Mouse (Mus musculus) MEL (cell line): Measurements from ENCODE around the gene Rasl11a. TPM values are rescaled to one million over a fixed set of nuclear protein-coding genes. Genes with fewer than 3 reads are reported as not detected.

Experiments used
- DNase-seq: peaks from one replicate; pipeline ENCODE4 v3.0.0; 2011; ENCODE audit warnings: low read depth, low spot score
- H3K27ac ChIP-seq: 2 replicates; pipeline ENCODE4 v1.5.1; 2012; ENCODE audit warnings: low read depth, mild to moderate bottlenecking, control low read depth, low read length, moderate library complexity; ENCODE audit not compliant: control insufficient read depth
- H3K27me3 ChIP-seq, 2 experiments: fragments of 150-350 bp in 1 of 2; sonication (generic) in 1 of 2; 2 replicates each; pipeline ENCODE4 v1.6.1; 2012; ENCODE audit warnings: low read length in 2 of 2, mild to moderate bottlenecking in 2 of 2, improper control_type of control experiment in 1 of 2, moderate library complexity in 1 of 2; ENCODE audit not compliant: insufficient read depth in 2 of 2, control insufficient read depth in 1 of 2
- H3K36me3 ChIP-seq, 2 experiments: 2 replicates each; pipeline ENCODE4 v1.6.1; 2012 to 2014; ENCODE audit warnings: low read length in 2 of 2, improper control_type of control experiment in 1 of 2, inconsistent platforms in 1 of 2, mild to moderate bottlenecking in 1 of 2; ENCODE audit not compliant: insufficient read depth in 2 of 2, control insufficient read depth in 1 of 2
- H3K4me1 ChIP-seq, 2 experiments: fragments of 150-350 bp in 1 of 2; sonication (generic) in 1 of 2; 2 replicates each; pipeline ENCODE4 v1.6.1; 2012; ENCODE audit warnings: low read length in 2 of 2, improper control_type of control experiment in 1 of 2, mild to moderate bottlenecking in 1 of 2; ENCODE audit not compliant: insufficient read depth in 2 of 2, control insufficient read depth in 1 of 2
- H3K4me3 ChIP-seq, 2 experiments: fragments of 150-350 bp in 1 of 2; sonication (generic) in 1 of 2; 2 replicates each; pipeline ENCODE4 v1.5.1; 2012; ENCODE audit warnings: low read depth in 2 of 2, low read length in 2 of 2, mild to moderate bottlenecking in 2 of 2, moderate library complexity in 2 of 2, control low read depth in 1 of 2, improper control_type of control experiment in 1 of 2; ENCODE audit not compliant: control insufficient read depth in 1 of 2, insufficient read depth in 1 of 2
- H3K79me2 ChIP-seq: 2 replicates; pipeline ENCODE4 v1.6.1; 2012; ENCODE audit warnings: mild to moderate bottlenecking, low read length, moderate library complexity; ENCODE audit not compliant: control insufficient read depth, poor library complexity, insufficient read depth
- H3K9ac ChIP-seq: 2 replicates; pipeline ENCODE4 v1.6.1; 2012; ENCODE audit warnings: low read depth, mild to moderate bottlenecking, control low read depth, low read length, moderate library complexity; ENCODE audit not compliant: control insufficient read depth, poor library complexity, severe bottlenecking
- H3K9me3 ChIP-seq: fragments of 150-350 bp; sonication (generic); replicated peaks from 2 replicates; pipeline ENCODE4 v1.6.1; 2012; ENCODE audit warnings: mild to moderate bottlenecking, low read length, improper control_type of control experiment, moderate library complexity; ENCODE audit not compliant: insufficient read depth
- CHD1 ChIP-seq: IDR thresholded peaks from 2 replicates; pipeline ENCODE4 v1.6.1; 2012; ENCODE audit warnings: low read depth, mild to moderate bottlenecking, inconsistent platforms, low read length, improper control_type of control experiment
- CTCF ChIP-seq, 3 experiments: IDR thresholded peaks in 2 of 3; conservative IDR thresholded peaks in 1 of 3; 2 replicates each; pipeline ENCODE4 v1.5.1; 2011 to 2012; ENCODE audit warnings: low read length in 3 of 3, low read depth in 2 of 3, mild to moderate bottlenecking in 2 of 3, improper control_type of control experiment in 1 of 3, inconsistent platforms in 1 of 3, mixed read lengths in 1 of 3, moderate library complexity in 1 of 3; ENCODE audit not compliant: control insufficient read depth in 1 of 3, insufficient read depth in 1 of 3, poor library complexity in 1 of 3, severe bottlenecking in 1 of 3
- ELF1 ChIP-seq: IDR thresholded peaks from 2 replicates; pipeline ENCODE4 v1.6.1; 2014; ENCODE audit warnings: low read depth, mild to moderate bottlenecking, inconsistent platforms, low read length, improper control_type of control experiment, moderate library complexity
- ETS1 ChIP-seq: IDR thresholded peaks from 2 replicates; pipeline ENCODE4 v1.6.1; 2012; ENCODE audit warnings: low read depth, mild to moderate bottlenecking, inconsistent platforms, low read length, improper control_type of control experiment, moderate library complexity
- GABPA ChIP-seq: IDR thresholded peaks from 2 replicates; pipeline ENCODE4 v1.6.1; 2012; ENCODE audit warnings: low read depth, mild to moderate bottlenecking, inconsistent platforms, low read length, improper control_type of control experiment, moderate library complexity
- HCFC1 ChIP-seq: IDR thresholded peaks from 2 replicates; pipeline ENCODE4 v1.6.1; 2012; ENCODE audit warnings: low read depth, mild to moderate bottlenecking, inconsistent platforms, low read length, improper control_type of control experiment, moderate library complexity
- JUND ChIP-seq: IDR thresholded peaks from 2 replicates; pipeline ENCODE4 v1.6.1; 2011; ENCODE audit warnings: low read depth, mild to moderate bottlenecking, improper control_type of control experiment, low read length
- MAFK ChIP-seq: IDR thresholded peaks from 2 replicates; pipeline ENCODE4 v1.6.1; 2011; ENCODE audit warnings: low read depth, mild to moderate bottlenecking, low read length, improper control_type of control experiment, borderline replicate concordance
- MXI1 ChIP-seq: IDR thresholded peaks from 2 replicates; pipeline ENCODE4 v1.6.1; 2011; ENCODE audit warnings: mild to moderate bottlenecking, low read depth, low read length, improper control_type of control experiment
- MYB ChIP-seq: IDR thresholded peaks from 2 replicates; pipeline ENCODE4 v1.6.1; 2011; ENCODE audit warnings: mild to moderate bottlenecking, low read depth, low read length, improper control_type of control experiment
- MYC ChIP-seq: IDR thresholded peaks from 2 replicates; pipeline ENCODE4 v1.6.1; 2011; ENCODE audit warnings: low read depth, mild to moderate bottlenecking, low read length, improper control_type of control experiment, moderate library complexity
- NELFE ChIP-seq: IDR thresholded peaks from 2 replicates; pipeline ENCODE4 v1.6.1; 2011; ENCODE audit warnings: low read depth, low read length, improper control_type of control experiment
- POLR2AphosphoS2 ChIP-seq: IDR thresholded peaks from 2 replicates; pipeline ENCODE4 v1.6.1; 2011; ENCODE audit warnings: low read length, improper control_type of control experiment
- POLR2AphosphoS5 ChIP-seq: IDR thresholded peaks from 2 replicates; pipeline ENCODE4 v1.6.1; 2012; ENCODE audit warnings: low read depth, borderline replicate concordance, mild to moderate bottlenecking, inconsistent platforms, low read length, moderate library complexity, mixed read lengths
- RAD21 ChIP-seq: IDR thresholded peaks from 2 replicates; pipeline ENCODE4 v1.6.1; 2011; ENCODE audit warnings: mild to moderate bottlenecking, low read depth, low read length, improper control_type of control experiment
- SIN3A ChIP-seq: IDR thresholded peaks from 2 replicates; pipeline ENCODE4 v1.6.1; 2012; ENCODE audit warnings: low read length, improper control_type of control experiment, inconsistent platforms
- SMC3 ChIP-seq: IDR thresholded peaks from 2 replicates; pipeline ENCODE4 v1.6.1; 2011; ENCODE audit warnings: low read depth, low read length, improper control_type of control experiment
- TAL1 ChIP-seq: IDR thresholded peaks from 2 replicates; pipeline ENCODE4 v1.6.1; 2012; ENCODE audit warnings: mild to moderate bottlenecking, inconsistent platforms, low read length, moderate library complexity, mixed read lengths
- TBP ChIP-seq: IDR thresholded peaks from 2 replicates; pipeline ENCODE4 v1.8.0; 2011; ENCODE audit warnings: low read depth, low read length, improper control_type of control experiment
- USF1 ChIP-seq: IDR thresholded peaks from 2 replicates; pipeline ENCODE4 v1.6.1; 2014; ENCODE audit warnings: low read depth, mild to moderate bottlenecking, inconsistent platforms, low read length, improper control_type of control experiment, moderate library complexity
- ZC3H11A ChIP-seq: IDR thresholded peaks from 2 replicates; pipeline ENCODE4 v1.6.1; 2012; ENCODE audit warnings: low read depth, mild to moderate bottlenecking, inconsistent platforms, low read length, improper control_type of control experiment
- ZKSCAN1 ChIP-seq: IDR thresholded peaks from 2 replicates; pipeline ENCODE4 v1.6.1; 2012; ENCODE audit warnings: low read depth, mild to moderate bottlenecking, inconsistent platforms, low read length, improper control_type of control experiment, moderate library complexity
- ZMIZ1 ChIP-seq: IDR thresholded peaks from 2 replicates; pipeline ENCODE4 v1.6.1; 2012; ENCODE audit warnings: low read depth, mild to moderate bottlenecking, inconsistent platforms, low read length, improper control_type of control experiment, moderate library complexity
- polyA plus RNA-seq, 2 experiments: library from polyadenylated mRNA; stranded (reverse) in 1 of 2; unstranded in 1 of 2; fragments of >175 nt in 1 of 2; fragments of >200 nt in 1 of 2; gene quantifications; 2 replicates each; pipeline versions ENCODE4 v1.2.1 to v1.2.4; 2012; ENCODE audit warnings: low replicate concordance in 2 of 2, low read depth in 1 of 2; ENCODE audit not compliant: insufficient read length in 2 of 2, insufficient read depth in 1 of 2, missing spikeins in 1 of 2
- total RNA-seq: library from RNA; depleted of rRNA; stranded (reverse); fragments of 300-350 nt; gene quantifications from 2 replicates; pipeline ENCODE4 v1.2.3, GENCODE M21; 2012

The Rasl11a gene
- total and polyA plus RNA-seq, 3 experiments: 1.1 to 2.3 TPM; not detected in 1

GRCm38 (mm10) chr5:146856106-146856505, 11.2 kb downstream of the Rasl11a start:
- DNase-seq: peak; percentile 35
- TF ChIP-seq RAD21 (peak; percentile 36), TAL1 (no peak), MYB (no peak), POLR2AphosphoS5 (no peak), SMC3 (peak; percentile 42; the same call in 1 of the 2 replicates), ZKSCAN1 (no peak), ZC3H11A (peak; percentile 10; the same call in 1 of the 2 replicates), CTCF (IDR thresholded peaks at IDR 0.05 in 2 of 3, conservative IDR thresholded peaks at IDR 0.05 in 1 of 3; ENCODE audit: control insufficient read depth in 1 of 3, insufficient read depth in 1 of 3, low read depth in 2 of 3, low read length in 3 of 3, poor library complexity in 1 of 3, severe bottlenecking in 1 of 3) (peak; percentile 50 to 63 (median 50)), USF1 (no peak), SIN3A (no peak), MYC (no peak), MAFK (no peak), MXI1 (no peak)
- Histone ChIP-seq H3K36me3 (peaks cover 0 to 2% of the 10 kb centered on the region in 2 experiments; a peak in 2 of 4 replicates), H3K27ac (no peak overlapping the region), H3K9ac (no peak overlapping the region), H3K4me3 (no peak overlapping the region), H3K9me3 (no peaks in the 10 kb centered on the region), H3K27me3 (no peaks in the 10 kb centered on the region), H3K79me2 (no peaks in the 10 kb centered on the region), H3K4me1 (peaks cover 4 to 5% of the 10 kb centered on the region in 2 experiments)

- no peak overlapping the region for H3K4me3 ChIP-seq
- TF ChIP-seq POLR2AphosphoS2 (no peak), CHD1 (no peak), TBP (no peak), ETS1 (no peak), ELF1 (no peak), ZMIZ1 (no peak), SIN3A (no peak), JUND (no peak), NELFE (no peak), HCFC1 (no peak), GABPA (no peak), TAL1 (no peak), ZKSCAN1 (no peak), ZC3H11A (no peak)
- TF ChIP-seq, all 39 proteins: peak for 0
- no peak overlapping the region for H3K9ac ChIP-seq
These were observed 12.7 kb downstream of the Rasl11a start for GRCm38 (mm10) chr5:146857620-146858019.

More at GRCm38 (mm10) chr5:146857620-146858019, 12.7 kb downstream of the Rasl11a start:
- DNase-seq: no peak
- Histone ChIP-seq H3K36me3 (peaks cover 0 to 12% of the 10 kb centered on the region in 2 experiments; a peak in 2 of 4 replicates), H3K27ac (no peak overlapping the region), H3K9me3 (no peaks in the 10 kb centered on the region), H3K27me3 (no peaks in the 10 kb centered on the region), H3K79me2 (no peaks in the 10 kb centered on the region), H3K4me1 (peaks cover 11 to 17% of the 10 kb centered on the region in 2 experiments)
